Mouse (Mus musculus) lung, embryonic 14.5 days (tissue): ENCODE results near the gene Vwa3b. TPM values are rescaled to one million over a fixed set of nuclear protein-coding genes. Genes with fewer than 3 reads are reported as not detected.

Source experiments
- ATAC-seq: fragments of 200-750 bp; cut with Nextera tagmentation; 2 replicates; pipeline ENCODE4 v1.8.0; 2017; ENCODE audit warnings: mild to moderate bottlenecking, moderate TSS enrichment, moderate library complexity; ENCODE audit not compliant: insufficient read depth
- DNase-seq: peaks from one replicate; pipeline ENCODE4 v3.0.0-alpha.2; 2015
- H3K27ac ChIP-seq: fragments of 300-500 bp; sonication (generic); 2 replicates; pipeline ENCODE4 v1.5.1; 2014; ENCODE audit warnings: low read depth, mild to moderate bottlenecking, moderate library complexity
- H3K27me3 ChIP-seq: fragments of 300-500 bp; sonication (generic); 2 replicates; pipeline ENCODE4 v1.6.1; 2014; ENCODE audit warnings: low read length, control low read depth; ENCODE audit not compliant: insufficient read depth
- H3K36me3 ChIP-seq: fragments of 300-500 bp; sonication (generic); 2 replicates; pipeline ENCODE4 v1.6.1; 2014; ENCODE audit warnings: control low read depth; ENCODE audit not compliant: insufficient read depth
- H3K4me1 ChIP-seq: fragments of 300-500 bp; sonication (generic); 2 replicates; pipeline ENCODE4 v1.6.1; 2014; ENCODE audit warnings: antibody characterized with exemption, control low read depth; ENCODE audit not compliant: insufficient read depth
- H3K4me2 ChIP-seq: fragments of 300-500 bp; sonication (generic); 2 replicates; pipeline ENCODE4 v1.6.1; 2014; ENCODE audit warnings: mild to moderate bottlenecking
- H3K4me3 ChIP-seq: fragments of 300-500 bp; sonication (generic); 2 replicates; pipeline ENCODE4 v1.5.1; 2014; ENCODE audit warnings: low read depth, low read length
- H3K9ac ChIP-seq: fragments of 300-500 bp; sonication (generic); 2 replicates; pipeline ENCODE4 v1.6.1; 2014
- H3K9me3 ChIP-seq: fragments of 300-500 bp; sonication (generic); 2 replicates; pipeline ENCODE4 v1.6.1; 2016; ENCODE audit warnings: low read depth, low read length, control low read depth
- CTCF ChIP-seq: IDR thresholded peaks from 2 replicates; pipeline ENCODE4 v1.5.1; 2016; ENCODE audit warnings: antibody characterized with exemption, low read depth
- WGBS: fragments of 180-500 bp; shearing (Covaris S2); extraction: QIAGEN DNeasy Blood & Tissue Kit; methylation state at CpG from one replicate; pipeline ENCODE4 v1.1.7; 2014; 5-methylcytosine and 5-hydroxymethylcytosine counted together
- polyA plus RNA-seq: library from polyadenylated mRNA; unstranded; fragments of >200 nt; fragmentation: Nextera tagmentation; extraction: Ambion mirVana; gene quantifications from 2 replicates; pipeline ENCODE4 v1.2.1, GENCODE M21; 2014

Gene Vwa3b
- polyA plus RNA-seq, 1 experiment from 2014 or later: not detected

GRCm38 (mm10) chr1:37207743-37208142, 181.3 kb downstream of the Vwa3b start:
- peak; percentile 22 for DNase-seq
- Histone ChIP-seq H3K27ac (no peak overlapping the region), H3K4me1 (no peaks in the 10 kb centered on the region), H3K4me2 (no peak overlapping the region), H3K9me3 (no peaks in the 10 kb centered on the region), H3K4me3 (no peak overlapping the region), H3K9ac (no peak overlapping the region), H3K27me3 (no peaks in the 10 kb centered on the region), H3K36me3 (no peaks in the 10 kb centered on the region)
- TF ChIP-seq CTCF: no peak
- ATAC-seq: no peak
- WGBS: 66% methylated on average over 8 of the region's 8 CpGs

- Histone ChIP-seq H3K4me2 (no peak overlapping the region), H3K27ac (no peak overlapping the region), H3K4me3 (no peak overlapping the region), H3K27me3 (no peaks in the 10 kb centered on the region), H3K36me3 (no peaks in the 10 kb centered on the region), H3K9ac (no peak overlapping the region), H3K4me1 (no peaks in the 10 kb centered on the region), H3K9me3 (no peaks in the 10 kb centered on the region)
- ATAC-seq (no peak), DNase-seq (no peak)
- TF ChIP-seq CTCF: no peak
- 85% methylated on average over 9 of the region's 9 CpGs for WGBS
Observed at GRCm38 (mm10) chr1:37212375-37212774, 186.0 kb downstream of the Vwa3b start.

- Histone ChIP-seq H3K4me3 (no peak within 1 kb of the TSS), H3K27me3 (no peaks in the 10 kb centered on the region), H3K4me1 (no peaks in the 10 kb centered on the region), H3K9ac (no peak within 1 kb of the TSS), H3K36me3 (no peaks in the 10 kb centered on the region), H3K9me3 (no peaks in the 10 kb centered on the region), H3K27ac (no peak within 1 kb of the TSS), H3K4me2 (no peak within 1 kb of the TSS)
- ATAC-seq: no peak
- WGBS: 41% methylated on average over 1 of the region's 1 CpGs
- DNase-seq: no peak
- TF ChIP-seq CTCF: no peak
Observed at GRCm38 (mm10) chr1:37214144-37214543, 187.7 kb downstream of the Vwa3b start, which contains the start of gene Cnga3. Gene Cnga3, plus strand, starts transcription at chr1:37214434.

- H3K4me2 ChIP-seq: no peak overlapping the region
- ATAC-seq (no peak; the same call in 1 of the 2 replicates), DNase-seq (peak; percentile 85)
- 4% methylated on average over 14 of the region's 14 CpGs for WGBS
- no peak overlapping the region for H3K9ac ChIP-seq
- no peaks in the 10 kb centered on the region for H3K27me3 ChIP-seq
- no peaks in the 10 kb centered on the region for H3K9me3 ChIP-seq
- H3K4me1 ChIP-seq: no peaks in the 10 kb centered on the region
- TF ChIP-seq CTCF: no peak
- no peak overlapping the region for H3K4me3 ChIP-seq
- H3K27ac ChIP-seq: no peak overlapping the region
- no peaks in the 10 kb centered on the region for H3K36me3 ChIP-seq
Observed at GRCm38 (mm10) chr1:37218386-37218785, 192.0 kb downstream of the Vwa3b start.

- Histone ChIP-seq H3K4me2 (no peak overlapping the region), H3K9me3 (no peaks in the 10 kb centered on the region), H3K4me3 (no peak overlapping the region), H3K27me3 (no peaks in the 10 kb centered on the region), H3K27ac (no peak overlapping the region), H3K9ac (no peak overlapping the region), H3K36me3 (no peaks in the 10 kb centered on the region), H3K4me1 (no peaks in the 10 kb centered on the region)
- 85% methylated on average over 5 of the region's 5 CpGs for WGBS
- ATAC-seq (no peak), DNase-seq (no peak)
- no peak for TF ChIP-seq CTCF
Observed at GRCm38 (mm10) chr1:37219593-37219992, 193.2 kb downstream of the Vwa3b start.

- H3K27me3 ChIP-seq: no peaks in the 10 kb centered on the region
- no peak overlapping the region for H3K27ac ChIP-seq
- no peak overlapping the region for H3K9ac ChIP-seq
- no peak overlapping the region for H3K4me2 ChIP-seq
- TF ChIP-seq CTCF: no peak
- no peaks in the 10 kb centered on the region for H3K9me3 ChIP-seq
- WGBS: 53% methylated on average over 6 of the region's 6 CpGs
- H3K4me1 ChIP-seq: no peaks in the 10 kb centered on the region
- DNase-seq (peak; percentile 8), ATAC-seq (no peak)
- H3K4me3 ChIP-seq: no peak overlapping the region
- H3K36me3 ChIP-seq: no peaks in the 10 kb centered on the region
Observed at GRCm38 (mm10) chr1:37220134-37220907, 193.9 kb downstream of the Vwa3b start.

GRCm38 (mm10) chr1:37222002-37222401, 195.6 kb downstream of the Vwa3b start:
- WGBS: 53% methylated on average over 7 of the region's 7 CpGs
- Histone ChIP-seq H3K4me1 (no peaks in the 10 kb centered on the region), H3K27ac (no peak overlapping the region), H3K27me3 (no peaks in the 10 kb centered on the region), H3K9ac (no peak overlapping the region), H3K4me2 (no peak overlapping the region), H3K36me3 (no peaks in the 10 kb centered on the region), H3K9me3 (no peaks in the 10 kb centered on the region), H3K4me3 (no peak overlapping the region)
- DNase-seq: no peak
- no peak for TF ChIP-seq CTCF
- ATAC-seq: no peak

GRCm38 (mm10) chr1:37230404-37230803, 204.0 kb downstream of the Vwa3b start:
- Histone ChIP-seq H3K27ac (no peak overlapping the region), H3K36me3 (no peaks in the 10 kb centered on the region), H3K4me3 (no peak overlapping the region), H3K9ac (no peak overlapping the region), H3K27me3 (no peaks in the 10 kb centered on the region), H3K4me1 (no peaks in the 10 kb centered on the region), H3K9me3 (no peaks in the 10 kb centered on the region), H3K4me2 (no peak overlapping the region)
- no peak for TF ChIP-seq CTCF
- 55% methylated on average over 6 of the region's 6 CpGs for WGBS
- DNase-seq: no peak
- no peak for ATAC-seq
